Mouse (Mus musculus) bone marrow, adult 2 months (tissue): Measurements from ENCODE around the gene Esx1. TPM values are rescaled to one million over a fixed set of nuclear protein-coding genes. Genes with fewer than 3 reads are reported as not detected.

ENCODE experiments used
- H3K27ac ChIP-seq: fragments of 200-500 bp; 2 replicates; pipeline ENCODE4 v1.5.1; 2012; ENCODE audit warnings: low read depth, mild to moderate bottlenecking, control low read depth, inconsistent platforms, low read length; ENCODE audit not compliant: control insufficient read depth, poor library complexity, insufficient read depth
- H3K4me1 ChIP-seq: fragments of 200-500 bp; 2 replicates; pipeline ENCODE4 v1.6.1; 2011; ENCODE audit warnings: low read length; ENCODE audit not compliant: control insufficient read depth, insufficient read depth
- H3K4me3 ChIP-seq: fragments of 200-500 bp; replicated peaks from 2 replicates; pipeline ENCODE3; 2011; ENCODE audit warnings: mild to moderate bottlenecking, low read depth, low read length, control low read depth; ENCODE audit not compliant: control insufficient read depth
- CTCF ChIP-seq: fragments of 200-500 bp; IDR thresholded peaks from 2 replicates; pipeline ENCODE4 v1.5.1; 2011; ENCODE audit warnings: low read length, control low read depth; ENCODE audit not compliant: control insufficient read depth, insufficient read depth
- POLR2A ChIP-seq: fragments of 200-500 bp; IDR thresholded peaks from 2 replicates; pipeline ENCODE4 v1.6.1; 2011; ENCODE audit warnings: low read depth, mild to moderate bottlenecking, control low read depth, low read length, borderline replicate concordance; ENCODE audit not compliant: control insufficient read depth
- WGBS: fragments of 180-500 bp; shearing (Covaris S2); methylation state at CpG from one replicate; pipeline ENCODE4 v1.1.7; 2018; 5-methylcytosine and 5-hydroxymethylcytosine counted together
- polyA plus RNA-seq: library from polyadenylated mRNA; stranded (reverse); fragments of >200 nt; gene quantifications from 2 replicates; pipeline ENCODE4 v1.2.4, GENCODE M21; 2011; ENCODE audit warnings: low replicate concordance; ENCODE audit not compliant: missing spikeins, insufficient read depth, insufficient read length

Esx1 gene
- polyA plus RNA-seq = not detected in 2 replicates

DNA sequence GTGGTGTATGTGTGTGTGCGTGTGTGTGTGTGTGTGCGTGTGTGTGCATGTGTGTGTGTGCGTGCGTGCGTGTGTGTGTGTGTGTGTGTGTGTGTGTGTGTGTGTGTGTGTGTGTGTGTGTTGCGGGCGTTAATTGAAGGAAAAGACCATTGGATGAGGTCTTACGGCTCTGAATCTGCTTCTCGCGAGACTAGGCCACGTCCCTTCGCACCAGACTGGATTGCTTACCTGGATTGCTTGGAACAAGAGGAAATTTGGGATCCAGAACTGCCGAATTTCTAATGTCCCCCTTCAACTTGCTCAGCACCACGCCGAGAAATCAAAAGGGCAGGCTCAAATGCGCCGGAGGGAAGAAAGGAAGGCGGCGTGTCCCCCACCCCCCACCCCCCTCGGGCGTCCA is at the start of gene Esx1:
Gene Esx1, minus strand, starts transcription at position 366 of the 400 bp plus-strand sequence.
- WGBS = 19% methylated on average over 21 of the region's 21 CpGs
- Histone ChIP-seq H3K4me1 (no peaks in the 10 kb centered on the region), H3K27ac (no peak within 1 kb of the TSS), H3K4me3 (no peak within 1 kb of the TSS)
- no peak for TF ChIP-seq CTCF
- TF ChIP-seq POLR2A = no peak

DNA sequence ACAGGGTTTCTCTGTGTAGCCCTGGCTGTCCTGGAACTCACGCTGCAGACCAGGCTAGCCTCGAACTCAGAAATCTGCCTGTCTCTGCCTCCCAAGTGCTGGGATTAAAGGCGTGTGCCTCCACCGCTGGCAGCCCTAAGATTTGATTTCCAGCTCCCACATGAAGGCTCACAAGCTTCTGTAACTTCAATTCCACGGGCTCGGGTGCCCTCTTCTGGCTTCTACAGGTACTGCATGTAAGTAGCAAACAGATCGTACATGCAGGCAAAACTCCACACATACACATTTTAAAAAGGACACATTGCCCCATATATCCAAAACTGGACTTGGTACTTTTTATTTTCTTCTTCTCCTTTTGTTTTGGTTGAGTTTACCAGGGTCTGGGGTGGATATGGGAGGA is 48.1 kb upstream of the Esx1 start:
- TF ChIP-seq CTCF = no peak; the same call in 1 of the 2 replicates
- TF ChIP-seq POLR2A = no peak
- 42% methylated on average over 7 of the region's 7 CpGs for WGBS
- Histone ChIP-seq H3K27ac (no peak overlapping the region), H3K4me1 (no peaks in the 10 kb centered on the region), H3K4me3 (no peak overlapping the region)

DNA sequence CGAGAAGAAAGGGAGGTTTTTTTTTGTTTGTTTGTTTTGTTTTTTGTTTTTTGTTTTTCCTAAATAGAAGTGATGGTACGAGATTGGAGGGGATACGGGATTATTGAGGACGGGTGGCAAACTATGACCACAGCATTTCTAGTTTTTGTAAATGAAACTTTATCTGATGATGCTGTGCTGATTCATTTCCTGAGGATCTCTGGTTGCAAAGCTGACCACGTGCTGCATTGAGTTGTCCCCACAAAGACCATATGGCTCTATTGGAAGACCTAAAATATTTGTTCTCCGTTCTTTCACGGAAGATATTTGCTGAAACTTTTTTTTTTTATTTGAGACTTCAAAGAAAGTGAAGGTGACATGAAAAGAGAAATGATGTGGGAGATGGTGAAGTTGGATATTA is 45.8 kb upstream of the Esx1 start:
- WGBS = 40% methylated on average over 7 of the region's 7 CpGs
- TF ChIP-seq CTCF (no peak), POLR2A (no peak)

DNA sequence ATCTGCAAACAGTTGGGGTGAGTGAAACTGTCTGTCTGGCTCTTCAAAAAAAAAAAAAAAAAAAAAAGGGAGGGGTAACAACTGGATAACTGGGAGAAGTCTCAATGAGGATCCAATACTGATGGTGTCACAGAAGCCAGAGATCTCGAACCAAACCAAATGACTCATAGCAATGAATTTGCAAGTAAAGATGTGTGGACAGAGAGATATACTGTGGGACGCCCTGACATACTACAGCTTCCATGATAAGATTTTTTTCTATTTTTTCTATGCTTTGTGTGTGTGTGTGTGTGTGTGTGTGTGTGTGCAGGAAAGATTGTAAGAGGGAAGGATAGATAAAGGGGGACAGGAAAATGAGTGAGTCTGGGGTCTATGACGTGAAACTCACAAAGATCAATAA is 43.7 kb upstream of the Esx1 start:
- 75% methylated on average over 3 of the region's 3 CpGs for WGBS

More for the DNA sequence above, 45.8 kb upstream of the Esx1 start:
- Histone ChIP-seq H3K27ac (no peak overlapping the region), H3K4me3 (no peak overlapping the region), H3K4me1 (no peaks in the 10 kb centered on the region)

DNA sequence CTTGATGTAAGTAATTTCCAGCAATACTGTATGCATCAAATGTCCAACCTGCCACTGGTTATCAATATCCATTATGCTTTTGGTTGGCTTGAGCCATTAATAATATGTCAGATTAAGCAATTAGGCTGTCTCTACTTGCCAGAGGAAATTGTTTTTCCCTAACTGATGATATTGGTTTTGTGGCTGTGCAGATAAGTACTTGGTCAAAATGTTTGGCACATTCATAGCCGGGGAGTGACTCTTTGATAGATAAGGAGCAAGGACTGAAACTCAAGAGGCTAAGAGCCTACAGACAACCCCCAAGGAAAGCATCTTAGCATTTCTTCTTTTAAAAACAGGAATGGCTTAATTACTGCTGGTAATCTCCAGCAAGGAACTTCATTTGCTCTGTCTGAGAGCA is 40.8 kb upstream of the Esx1 start:
- no peak overlapping the region for H3K27ac ChIP-seq
- WGBS = 74% methylated on average over 1 of the region's 1 CpGs
- no peak for TF ChIP-seq CTCF
- H3K4me3 ChIP-seq = no peak overlapping the region
- H3K4me1 ChIP-seq = no peaks in the 10 kb centered on the region

More for the DNA sequence above, 43.7 kb upstream of the Esx1 start:
- Histone ChIP-seq H3K4me3 (no peak overlapping the region), H3K4me1 (no peaks in the 10 kb centered on the region), H3K27ac (no peak overlapping the region)
- TF ChIP-seq POLR2A (no peak), CTCF (no peak)

DNA sequence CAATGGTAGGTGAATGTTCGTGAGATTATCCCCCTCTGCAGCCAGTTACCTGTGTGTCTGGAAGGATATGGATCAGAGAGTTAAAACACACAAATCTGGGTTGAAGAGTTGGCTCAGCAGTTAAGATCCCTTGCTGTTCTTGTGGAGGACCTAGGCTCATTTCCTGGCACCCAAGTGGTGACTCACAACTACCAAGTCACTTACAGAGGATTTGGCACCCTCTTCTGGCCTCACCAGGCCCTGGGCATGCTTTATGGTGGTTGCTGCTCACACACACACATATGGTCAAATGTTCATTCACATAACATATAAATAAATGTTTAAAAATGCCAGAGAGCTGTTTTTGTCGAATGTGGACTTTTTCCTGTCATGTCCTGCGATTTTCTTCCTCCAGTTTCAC is 39.1 kb upstream of the Esx1 start:
- 57% methylated on average over 3 of the region's 3 CpGs for WGBS
- TF ChIP-seq CTCF (no peak), POLR2A (no peak)
- Histone ChIP-seq H3K4me3 (no peak overlapping the region), H3K4me1 (no peaks in the 10 kb centered on the region), H3K27ac (no peak overlapping the region)

DNA sequence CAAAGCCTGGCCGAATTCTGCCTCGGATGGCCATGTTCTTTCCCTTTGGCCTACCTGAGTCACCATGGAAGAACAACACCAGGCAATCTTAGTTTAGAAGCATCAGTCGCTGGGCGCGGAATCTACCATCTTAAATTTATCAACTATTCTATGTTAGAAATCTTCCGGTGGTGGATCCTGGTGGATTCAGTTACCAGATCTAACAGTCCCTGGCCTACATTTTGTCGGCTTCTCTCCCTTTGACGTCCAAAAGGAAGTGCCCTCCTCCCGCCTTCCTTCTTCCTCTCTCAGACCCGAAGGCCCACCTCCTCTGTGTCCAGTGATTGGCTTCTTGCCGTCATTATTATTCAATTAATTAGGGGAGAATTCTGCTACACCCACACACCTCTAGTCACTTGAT is 27.2 kb upstream of the Esx1 start:
- no peak overlapping the region for H3K4me3 ChIP-seq
- WGBS = 78% methylated on average over 11 of the region's 11 CpGs
- no peak overlapping the region for H3K27ac ChIP-seq
- TF ChIP-seq POLR2A (no peak), CTCF (no peak)
- no peaks in the 10 kb centered on the region for H3K4me1 ChIP-seq

DNA sequence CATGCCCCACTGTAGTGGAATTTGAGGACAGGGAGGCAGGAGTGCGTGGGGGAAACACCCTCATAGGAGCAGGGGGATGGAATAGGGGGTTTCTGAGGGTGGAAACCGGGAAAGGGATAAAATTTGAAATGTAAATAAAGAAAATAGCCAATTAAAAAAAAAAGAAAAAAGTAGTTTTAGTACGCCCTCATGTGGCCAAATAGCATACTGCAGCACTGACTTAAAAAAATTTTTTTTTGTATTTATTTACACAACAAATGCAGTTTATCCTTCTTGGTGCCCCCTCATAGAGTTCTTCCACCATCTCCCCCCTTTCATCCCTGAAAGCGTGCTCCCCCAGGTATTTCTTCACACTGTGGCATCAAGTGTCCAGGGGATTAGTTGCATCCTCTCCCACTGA is 22.8 kb upstream of the Esx1 start:
- H3K4me3 ChIP-seq = no peak overlapping the region
- no peak for TF ChIP-seq POLR2A
- TF ChIP-seq CTCF = no peak
- 33% methylated on average over 4 of the region's 4 CpGs for whole genome bisulfite sequencing
- H3K4me1 ChIP-seq = no peaks in the 10 kb centered on the region
- H3K27ac ChIP-seq = no peak overlapping the region

DNA sequence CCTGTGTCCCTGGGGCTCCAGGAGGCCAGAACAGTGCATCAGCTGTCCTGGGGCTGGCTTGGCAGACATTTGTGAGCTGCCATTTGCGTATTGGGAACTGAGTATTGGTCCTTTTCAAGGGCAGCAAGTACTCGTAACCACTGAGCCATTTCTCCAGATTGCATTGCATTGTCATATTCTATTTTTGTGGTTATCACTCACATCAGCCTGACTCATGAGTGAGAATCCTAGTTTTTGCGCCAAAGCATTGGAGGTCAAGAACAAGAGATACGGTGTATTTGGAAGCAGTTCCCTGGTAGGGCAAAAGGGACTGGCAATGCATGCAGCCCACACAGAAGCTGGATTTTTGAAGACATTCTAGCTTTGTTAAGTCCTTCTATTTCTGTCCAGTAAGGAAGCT is 21.8 kb upstream of the Esx1 start:
- TF ChIP-seq CTCF (no peak), POLR2A (no peak)
- 76% methylated on average over 4 of the region's 4 CpGs for WGBS
- no peaks in the 10 kb centered on the region for H3K4me1 ChIP-seq

More for the DNA sequence above, 21.8 kb upstream of the Esx1 start:
- no peak overlapping the region for H3K4me3 ChIP-seq
- H3K27ac ChIP-seq = no peak overlapping the region
